Mouse (Mus musculus) common myeloid progenitor, adult 5-6 weeks (primary cell): Measurements from ENCODE around the gene Vmn1r40. TPM values are rescaled to one million over a fixed set of nuclear protein-coding genes. Genes with fewer than 3 reads are reported as not detected.

Experiments used
- ATAC-seq: replicated peaks from 2 replicates; pipeline ENCODE4 v1.8.0; 2016; ENCODE audit warnings: low read depth, mild to moderate bottlenecking, moderate TSS enrichment, inconsistent platforms; ENCODE audit not compliant: poor library complexity, severe bottlenecking
- total RNA-seq: library from RNA; stranded (forward); fragments of 200-1000, 187-1606 nt; gene quantifications from 2 replicates; pipeline ENCODE4 v1.2.3, GENCODE M21; 2017

Gene Vmn1r40
- total RNA-seq, 1 experiment from 2014 or later, result not detected

DNA sequence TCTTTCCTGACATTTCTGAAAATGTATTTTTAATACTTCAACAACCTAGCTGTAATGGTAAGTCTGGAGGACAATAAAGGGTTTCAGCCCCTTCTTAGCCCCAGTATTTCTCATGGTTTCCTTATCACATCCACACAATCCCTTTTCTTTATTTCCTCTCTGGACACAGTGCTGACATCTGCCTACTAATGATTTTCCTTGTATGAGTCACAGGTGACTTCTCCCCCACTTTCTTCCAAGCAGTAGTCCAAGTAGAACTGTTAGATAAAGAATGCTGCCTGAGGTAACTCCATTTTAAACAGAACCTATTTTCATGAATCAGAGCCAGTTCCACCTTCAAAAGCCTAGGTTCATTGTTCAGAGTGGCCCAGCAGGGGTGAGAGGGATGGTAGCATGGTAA lies 35.5 kb downstream of the Vmn1r40 start:
- ATAC-seq, result no peak

Other genes with a start within 250 kb of the Vmn1r40 start
- gene Chchd6, start 111.9 kb upstream of the Vmn1r40 start, total RNA-seq, result 16.2 and 16.5 TPM in 2 replicates
- 13.8 and 14.5 TPM in 2 replicates for gene Txnrd3, start 63.6 kb upstream of the Vmn1r40 start, total RNA-seq
- gene Vmn1r41, start 33.2 kb downstream of the Vmn1r40 start, total RNA-seq, result not detected in 2 replicates
- gene Vmn1r42, start 168.9 kb downstream of the Vmn1r40 start, total RNA-seq, result not detected in 2 replicates
- not detected in 2 replicates for gene Vmn1r43, start 168.9 kb downstream of the Vmn1r40 start, total RNA-seq
- not detected in 2 replicates for gene Vmn1r44, start 176.1 kb downstream of the Vmn1r40 start, total RNA-seq
- gene Vmn1r45, start 233.1 kb downstream of the Vmn1r40 start, total RNA-seq, result not detected in 2 replicates